Mouse (Mus musculus): ENCODE results near the gene Kiss1r. TPM values are rescaled to one million over a fixed set of nuclear protein-coding genes. Genes with fewer than 3 reads are reported as not detected.
A peak's percentile ranks its signal among the peaks of the same experiment; 100 is the strongest.

The Kiss1r gene
- 1 to 10 TPM; 5.6 to 7.1 TPM for total RNA-seq (2021)
- long read RNA-seq, experiment 1, partial matches to known transcripts = 1 of 7 reads
- long read RNA-seq, experiment 1, other reads (novel, unspliced or antisense) = 2 of 7 reads
- long read RNA-seq, experiment 2, partial matches to known transcripts = 0 of 6 reads
- long read RNA-seq, experiment 2, other reads (novel, unspliced or antisense) = 2 of 6 reads

- peak within 1 kb of the TSS; percentile 90 for H3K4me3 ChIP-seq
- peak within 1 kb of the TSS; percentile 97 for H3K27ac ChIP-seq
- DNase-seq (ENCODE audit: low spot score in 2 of 2) = peak; percentile 85 to 87
- no peak for TF ChIP-seq CTCF (conservative IDR thresholded peaks at IDR 0.05)
Measured at GRCm38 (mm10) chr10:79916808-79917531, at the start of gene Kiss1r. Gene Kiss1r (plus strand): TSS chr10:79916971.

- no peak for TF ChIP-seq CTCF (conservative IDR thresholded peaks at IDR 0.05)
Measured at GRCm38 (mm10) chr10:79871845-79872244, 44.9 kb upstream of the Kiss1r start.

GRCm38 (mm10) chr10:79872862-79873261 lies 43.9 kb upstream of the Kiss1r start:
- Histone ChIP-seq H3K27ac (no peak overlapping the region; the same call in 1 of the 2 replicates), H3K4me3 (peak overlapping the region; percentile 69; the same call in 1 of the 2 replicates)
- no peak for TF ChIP-seq CTCF (conservative IDR thresholded peaks at IDR 0.05)
- DNase-seq (ENCODE audit: low spot score in 2 of 2) = no peak

More at GRCm38 (mm10) chr10:79871845-79872244, 44.9 kb upstream of the Kiss1r start:
- Histone ChIP-seq H3K4me3 (no peak overlapping the region), H3K27ac (no peak overlapping the region)
- DNase-seq (ENCODE audit: low spot score in 2 of 2) = no peak

GRCm38 (mm10) chr10:79873313-79873712 lies 43.5 kb upstream of the Kiss1r start:
- DNase-seq (ENCODE audit: low spot score in 2 of 2) = no peak
- TF ChIP-seq CTCF (conservative IDR thresholded peaks at IDR 0.05) = no peak
- H3K4me3 ChIP-seq = peak overlapping the region; percentile 69; the same call in 1 of the 2 replicates
- H3K27ac ChIP-seq = no peak overlapping the region; the same call in 1 of the 2 replicates

- peak overlapping the region; percentile 85 for H3K27ac ChIP-seq
- TF ChIP-seq CTCF (conservative IDR thresholded peaks at IDR 0.05) = no peak
Measured at GRCm38 (mm10) chr10:79873715-79874289, 43.0 kb upstream of the Kiss1r start.

GRCm38 (mm10) chr10:79874290-79874862 lies 42.4 kb upstream of the Kiss1r start, which contains the start of the genes Prtn3 and Plppr3:
Gene Prtn3 (plus strand): TSS chr10:79874476.
Gene Plppr3 (minus strand): TSS chr10:79874634.
- Histone ChIP-seq H3K27ac (peak within 1 kb of the TSS; percentile 85), H3K4me3 (peak within 1 kb of the TSS; percentile 69)
- no peak for DNase-seq (ENCODE audit: low spot score in 2 of 2)
- no peak for TF ChIP-seq CTCF (conservative IDR thresholded peaks at IDR 0.05)

More at GRCm38 (mm10) chr10:79873715-79874289, 43.0 kb upstream of the Kiss1r start:
- no peak for DNase-seq (ENCODE audit: low spot score in 2 of 2)
- H3K4me3 ChIP-seq = peak overlapping the region; percentile 69

GRCm38 (mm10) chr10:79877174-79877573 lies 39.6 kb upstream of the Kiss1r start:
- no peak overlapping the region for H3K27ac ChIP-seq
- TF ChIP-seq CTCF (conservative IDR thresholded peaks at IDR 0.05) = no peak
- H3K4me3 ChIP-seq = no peak overlapping the region
- no peak for DNase-seq (ENCODE audit: low spot score in 2 of 2)

- TF ChIP-seq CTCF (conservative IDR thresholded peaks at IDR 0.05) = no peak
- H3K4me3 ChIP-seq = no peak overlapping the region
- DNase-seq (ENCODE audit: low spot score in 2 of 2) = no peak
- H3K27ac ChIP-seq = no peak overlapping the region
Measured at GRCm38 (mm10) chr10:79877757-79878156, 39.0 kb upstream of the Kiss1r start.

- no peak for TF ChIP-seq CTCF (conservative IDR thresholded peaks at IDR 0.05)
- DNase-seq (ENCODE audit: low spot score in 2 of 2) = no peak
Measured at GRCm38 (mm10) chr10:79879527-79879926, 37.2 kb upstream of the Kiss1r start.

GRCm38 (mm10) chr10:79880721-79881120 lies 36.0 kb upstream of the Kiss1r start:
- H3K4me3 ChIP-seq = no peak overlapping the region
- no peak for TF ChIP-seq CTCF (conservative IDR thresholded peaks at IDR 0.05)
- DNase-seq (ENCODE audit: low spot score in 2 of 2) = no peak
- no peak overlapping the region for H3K27ac ChIP-seq

More at GRCm38 (mm10) chr10:79879527-79879926, 37.2 kb upstream of the Kiss1r start:
- no peak overlapping the region for H3K4me3 ChIP-seq
- H3K27ac ChIP-seq = no peak overlapping the region

- no peak for TF ChIP-seq CTCF (conservative IDR thresholded peaks at IDR 0.05)
- DNase-seq (ENCODE audit: low spot score in 2 of 2) = no peak
- H3K27ac ChIP-seq = no peak overlapping the region
- H3K4me3 ChIP-seq = no peak overlapping the region
Measured at GRCm38 (mm10) chr10:79881981-79882380, 34.8 kb upstream of the Kiss1r start.

GRCm38 (mm10) chr10:79883297-79884084 lies 33.3 kb upstream of the Kiss1r start:
- no peak overlapping the region for H3K27ac ChIP-seq
- H3K4me3 ChIP-seq = no peak overlapping the region
- peak; percentile 73 to 86 for DNase-seq (ENCODE audit: low spot score in 2 of 2)
- peak; percentile 94 for TF ChIP-seq CTCF (conservative IDR thresholded peaks at IDR 0.05)

Data from layer of hippocampus, adult 2 months (tissue).